Mouse (Mus musculus) CH12.LX (cell line): ENCODE measurements around the gene Tnik. TPM values are rescaled to one million over a fixed set of nuclear protein-coding genes. Genes with fewer than 3 reads are reported as not detected.

Source experiments
- DNase-seq: peaks from one replicate; pipeline ENCODE4 v3.0.0-alpha.2; 2013; ENCODE audit errors: extremely low read depth
- H3K27ac ChIP-seq: 2 replicates; pipeline ENCODE4 v1.5.1; 2012; ENCODE audit warnings: low read depth, mild to moderate bottlenecking, control low read depth, moderate library complexity; ENCODE audit not compliant: insufficient read depth
- H3K27me3 ChIP-seq: replicated peaks from 2 replicates; pipeline ENCODE3; 2012; ENCODE audit warnings: inconsistent platforms
- H3K36me3 ChIP-seq, 2 experiments: replicated peaks in 1 of 2; 2 replicates each; pipeline versions ENCODE3 to v1.6.1; 2012; ENCODE audit warnings: inconsistent platforms in 1 of 2, low read length in 1 of 2, mild to moderate bottlenecking in 1 of 2, mixed read lengths in 1 of 2, moderate library complexity in 1 of 2; ENCODE audit not compliant: control insufficient read depth in 1 of 2, insufficient read depth in 1 of 2
- H3K4me1 ChIP-seq, 2 experiments: 2 replicates each; pipeline ENCODE4 v1.6.1; 2012; ENCODE audit warnings: inconsistent platforms in 1 of 2, moderate library complexity in 1 of 2; ENCODE audit not compliant: insufficient read depth in 2 of 2, control insufficient read depth in 1 of 2
- H3K4me2 ChIP-seq: 2 replicates; pipeline ENCODE4 v1.6.1; 2012; ENCODE audit warnings: low read depth, mild to moderate bottlenecking, control low read depth; ENCODE audit not compliant: poor library complexity, insufficient read depth, severe bottlenecking
- H3K4me3 ChIP-seq, 3 experiments: fragments of 150-350 bp in 1 of 3; sonication (generic) in 1 of 3; replicated peaks in 1 of 3; 2 replicates each; pipeline versions ENCODE3 to v1.5.1; 2011 to 2012; ENCODE audit warnings: low read depth in 2 of 3, low read length in 2 of 3, mild to moderate bottlenecking in 2 of 3, moderate library complexity in 2 of 3, control low read depth in 1 of 3, improper control_type of control experiment in 1 of 3, inconsistent platforms in 1 of 3, mixed read lengths in 1 of 3; ENCODE audit not compliant: poor library complexity in 1 of 3
- H3K79me2 ChIP-seq: replicated peaks from 2 replicates; pipeline ENCODE4 v1.6.1; 2012; ENCODE audit warnings: mild to moderate bottlenecking, moderate library complexity; ENCODE audit not compliant: control insufficient read depth, poor library complexity, insufficient read depth, severe bottlenecking; ENCODE audit errors: extremely low read depth
- H3K9ac ChIP-seq: 2 replicates; pipeline ENCODE4 v1.6.1; 2012; ENCODE audit warnings: low read depth, mild to moderate bottlenecking, control low read depth, moderate library complexity; ENCODE audit not compliant: insufficient read depth
- H3K9me3 ChIP-seq: replicated peaks from 2 replicates; pipeline ENCODE3; 2012; ENCODE audit warnings: low read length, inconsistent platforms, mixed read lengths
- CHD1 ChIP-seq: IDR thresholded peaks from 2 replicates; pipeline ENCODE4 v1.6.1; 2012; ENCODE audit warnings: low read depth, low read length, improper control_type of control experiment, inconsistent platforms
- CTCF ChIP-seq, 2 experiments: IDR thresholded peaks in 1 of 2; conservative IDR thresholded peaks in 1 of 2; 2 replicates each; pipeline ENCODE4 v1.5.1; 2011 to 2012; ENCODE audit warnings: low read depth in 2 of 2, low read length in 2 of 2, improper control_type of control experiment in 1 of 2, inconsistent platforms in 1 of 2, mild to moderate bottlenecking in 1 of 2, moderate library complexity in 1 of 2
- EP300 ChIP-seq: IDR thresholded peaks from 2 replicates; pipeline ENCODE4 v1.6.1; 2011; ENCODE audit warnings: low read length, improper control_type of control experiment
- ETS1 ChIP-seq: conservative IDR thresholded peaks from 2 replicates; pipeline ENCODE4 v1.6.1; 2012; ENCODE audit warnings: low read depth, mild to moderate bottlenecking, inconsistent platforms, low read length, improper control_type of control experiment, moderate library complexity
- KAT2A ChIP-seq: IDR thresholded peaks from 2 replicates; pipeline ENCODE4 v1.6.1; 2012; ENCODE audit warnings: low read length, improper control_type of control experiment, inconsistent platforms; ENCODE audit not compliant: insufficient replicate concordance
- MAFK ChIP-seq: IDR thresholded peaks from 2 replicates; pipeline ENCODE4 v1.6.1; 2011; ENCODE audit warnings: low read length, improper control_type of control experiment; ENCODE audit not compliant: insufficient replicate concordance
- MAZ ChIP-seq: IDR thresholded peaks from 2 replicates; pipeline ENCODE4 v1.6.1; 2012; ENCODE audit warnings: low read depth, mild to moderate bottlenecking, inconsistent platforms, low read length, improper control_type of control experiment, moderate library complexity
- MYC ChIP-seq: IDR thresholded peaks from 2 replicates; pipeline ENCODE4 v1.6.1; 2011; ENCODE audit warnings: low read depth, mild to moderate bottlenecking, improper control_type of control experiment, low read length
- NELFE ChIP-seq: IDR thresholded peaks from 2 replicates; pipeline ENCODE4 v1.6.1; 2011; ENCODE audit warnings: low read depth, low read length, improper control_type of control experiment
- NRF1 ChIP-seq: IDR thresholded peaks from 2 replicates; pipeline ENCODE4 v1.6.1; 2014; ENCODE audit warnings: low read depth, mild to moderate bottlenecking, inconsistent platforms, low read length, improper control_type of control experiment, moderate library complexity
- POLR2A ChIP-seq: IDR thresholded peaks from 2 replicates; pipeline ENCODE4 v1.6.1; 2011; ENCODE audit warnings: low read depth, mild to moderate bottlenecking, improper control_type of control experiment, low read length
- POLR2AphosphoS2 ChIP-seq: IDR thresholded peaks from 2 replicates; pipeline ENCODE4 v1.6.1; 2011; ENCODE audit warnings: low read depth, low read length, improper control_type of control experiment
- UBTF ChIP-seq: IDR thresholded peaks from 2 replicates; pipeline ENCODE4 v1.6.1; 2012; ENCODE audit warnings: low read depth, mild to moderate bottlenecking, inconsistent platforms, low read length, improper control_type of control experiment, moderate library complexity
- USF2 ChIP-seq: conservative IDR thresholded peaks from 2 replicates; pipeline ENCODE4 v1.6.1; 2011; ENCODE audit warnings: low read depth, low read length, improper control_type of control experiment
- ZC3H11A ChIP-seq: IDR thresholded peaks from 2 replicates; pipeline ENCODE4 v1.6.1; 2012; ENCODE audit warnings: low read depth, mild to moderate bottlenecking, inconsistent platforms, low read length, improper control_type of control experiment
- dilution Hi-C: fragments of 300-500 bp; cut with MboI; formaldehyde crosslinking; loops from 2 replicates; pipeline ENCODE4 v1.14.3; 2020; ENCODE audit warnings: low sequenced_read_pairs; ENCODE audit not compliant: extremely low pct_unique_long_range_greater_than_20kb, extremely low pct_ligation_motif_present
- in situ Hi-C: fragments of 300-500 bp; cut with MboI; formaldehyde crosslinking; loops from 3 replicates; pipeline ENCODE4 v1.14.3; 2019; ENCODE audit warnings: low sequenced_read_pairs, low pct_ligation_motif_present, low pct_unique_long_range_greater_than_20kb, mixed read lengths
- polyA plus RNA-seq: library from polyadenylated mRNA; unstranded; fragments of >175 nt; gene quantifications from 2 replicates; pipeline ENCODE4 v1.2.1, GENCODE M21; 2012; ENCODE audit warnings: low read depth; ENCODE audit not compliant: insufficient read length
- total RNA-seq, 2 experiments: library from RNA; depleted of rRNA; stranded (reverse); fragments of 300-350 nt in 1 of 2; fragments of >200 nt in 1 of 2; gene quantifications; 2 replicates each; pipeline ENCODE4 v1.2.3; 2012 to 2014

Tnik gene
- total and polyA plus RNA-seq, 3 experiments, result 0.08 TPM; not detected in 2

- TF ChIP-seq MYC (no peak), MAFK (no peak), ETS1 (no peak), UBTF (no peak), NELFE (no peak), NRF1 (no peak), CHD1 (no peak)
- peaks cover 67% of the 10 kb centered on the region for H3K9me3 ChIP-seq
- in situ Hi-C loops, result no loop called here
- no peaks in the 10 kb centered on the region for H3K36me3 ChIP-seq
- H3K27me3 ChIP-seq, result no peaks in the 10 kb centered on the region
- no peaks in the 10 kb centered on the region for H3K4me1 ChIP-seq
- H3K79me2 ChIP-seq, result no peaks in the 10 kb centered on the region
- dilution Hi-C loops, result no loop called here
- no peak overlapping the region for H3K9ac ChIP-seq
- no peak overlapping the region for H3K4me2 ChIP-seq
- DNase-seq, result no peak
- H3K27ac ChIP-seq, result no peak overlapping the region
- no peak overlapping the region for H3K4me3 ChIP-seq
These were observed 263.7 kb downstream of the Tnik start for GRCm38 (mm10) chr3:28526671-28527070.

GRCm38 (mm10) chr3:28527231-28527630 is 264.2 kb downstream of the Tnik start:
- Histone ChIP-seq H3K36me3 (no peaks in the 10 kb centered on the region), H3K27me3 (no peaks in the 10 kb centered on the region), H3K79me2 (no peaks in the 10 kb centered on the region), H3K9ac (no peak overlapping the region), H3K4me2 (no peak overlapping the region), H3K4me3 (no peak overlapping the region), H3K9me3 (peaks cover 68% of the 10 kb centered on the region), H3K27ac (no peak overlapping the region), H3K4me1 (no peaks in the 10 kb centered on the region)
- no peak for TF ChIP-seq ZC3H11A
- no peak for TF ChIP-seq CTCF (conservative IDR thresholded peaks at IDR 0.05 in 1 of 2, IDR thresholded peaks at IDR 0.05 in 1 of 2; ENCODE audit: low read depth in 2 of 2, low read length in 2 of 2)
- no peak for TF ChIP-seq NRF1
- in situ Hi-C loops (no loop called here), dilution Hi-C loops (no loop called here)
- no peak for DNase-seq

- Histone ChIP-seq H3K79me2 (no peaks in the 10 kb centered on the region), H3K4me3 (no peak overlapping the region), H3K9ac (no peak overlapping the region), H3K4me2 (no peak overlapping the region), H3K27me3 (no peaks in the 10 kb centered on the region), H3K36me3 (no peaks in the 10 kb centered on the region), H3K9me3 (peaks cover 58% of the 10 kb centered on the region), H3K27ac (no peak overlapping the region), H3K4me1 (no peaks in the 10 kb centered on the region)
- dilution Hi-C loops, result no loop called here
- no peak for DNase-seq
- TF ChIP-seq MAZ (no peak), USF2 (no peak), POLR2A (no peak), POLR2AphosphoS2 (no peak), KAT2A (no peak), EP300 (no peak)
- in situ Hi-C loops, result no loop called here
These were observed 266.5 kb downstream of the Tnik start for GRCm38 (mm10) chr3:28529548-28529947.
